Mouse (Mus musculus) myocyte (in vitro differentiated cells): ENCODE measurements around the gene Hist1h3g.

ENCODE experiments used
- MAX ChIP-seq: IDR thresholded peaks from one replicate; pipeline ENCODE4 v1.6.1; 2011; ENCODE audit warnings: low read depth, mild to moderate bottlenecking, control low read depth
- MYOD1 ChIP-seq, 3 experiments: IDR thresholded peaks; one replicate each; pipeline ENCODE4 v1.6.1; 2011; ENCODE audit warnings: control low read depth in 2 of 3, low read depth in 2 of 3, mild to moderate bottlenecking in 2 of 3, moderate library complexity in 1 of 3; ENCODE audit not compliant: insufficient read length in 2 of 3, control insufficient read depth in 1 of 3
- MYOG ChIP-seq, 3 experiments: IDR thresholded peaks; one replicate each; pipeline ENCODE4 v1.6.1; 2011; ENCODE audit warnings: control low read depth in 2 of 3, low read depth in 2 of 3, mild to moderate bottlenecking in 2 of 3; ENCODE audit not compliant: insufficient read length in 2 of 3, control insufficient read depth in 1 of 3, insufficient read depth in 1 of 3
- POLR2A ChIP-seq: IDR thresholded peaks from one replicate; pipeline ENCODE4 v1.6.1; 2011; ENCODE audit warnings: low read depth, mild to moderate bottlenecking, control low read depth, moderate library complexity; ENCODE audit not compliant: insufficient read length
- POLR2AphosphoS2 ChIP-seq: IDR thresholded peaks from one replicate; pipeline ENCODE4 v1.6.1; 2011; ENCODE audit warnings: low read depth, control low read depth; ENCODE audit not compliant: insufficient read length
- TCF12 ChIP-seq: IDR thresholded peaks from one replicate; pipeline ENCODE4 v1.6.1; 2011; ENCODE audit warnings: mild to moderate bottlenecking, control low read depth; ENCODE audit not compliant: poor library complexity, insufficient read depth, severe bottlenecking
- TCF3 ChIP-seq: IDR thresholded peaks from one replicate; pipeline ENCODE4 v1.6.1; 2011; ENCODE audit warnings: low read depth, control low read depth; ENCODE audit not compliant: insufficient read length

DNA sequence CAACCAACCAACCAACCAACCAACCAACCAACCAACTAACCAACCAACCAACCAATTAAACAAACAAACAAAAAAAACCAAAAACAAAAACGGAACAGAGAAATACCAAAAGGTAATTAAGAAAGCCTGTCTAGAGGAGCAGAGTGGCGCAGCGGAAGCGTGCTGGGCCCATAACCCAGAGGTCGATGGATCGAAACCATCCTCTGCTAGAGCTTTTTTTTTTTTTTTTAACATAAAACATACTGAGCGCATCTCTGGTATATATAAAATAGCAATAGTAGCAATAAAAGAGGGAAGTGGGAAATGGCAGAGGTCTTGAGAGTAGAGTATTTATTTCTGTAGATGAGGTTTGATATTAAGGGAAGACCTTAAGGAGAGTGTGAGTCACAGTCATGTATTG is 35.3 kb upstream of the Hist1h3g start:
- TF ChIP-seq POLR2A (no peak), TCF12 (no peak), MAX (no peak), MYOD1 (IDR thresholded peaks at IDR 0.05; ENCODE audit: control insufficient read depth in 1 of 3, insufficient read length in 2 of 3, low read depth in 2 of 3) (no peak), POLR2AphosphoS2 (no peak), MYOG (IDR thresholded peaks at IDR 0.05; ENCODE audit: control insufficient read depth in 1 of 3, insufficient read depth in 1 of 3, insufficient read length in 2 of 3, low read depth in 2 of 3) (no peak), TCF3 (no peak)
